Mouse (Mus musculus) heart, adult 18-20 months (tissue): ENCODE results near the gene Limk1. TPM values are rescaled to one million over a fixed set of nuclear protein-coding genes. Genes with fewer than 3 reads are reported as not detected.

Experiments
- DNase-seq, 2 experiments: peaks; one replicate each; pipeline ENCODE4 v3.0.0; 2021 to 2022; ENCODE audit warnings: mixed read lengths in 1 of 2
- total RNA-seq, 2 experiments: library from RNA; stranded (reverse); gene quantifications; 2 replicates each; pipeline ENCODE4 v1.2.3; 2021

Gene Limk1
- total RNA-seq, 2 experiments from 2014 or later: 4.3 to 5.1 TPM

DNA sequence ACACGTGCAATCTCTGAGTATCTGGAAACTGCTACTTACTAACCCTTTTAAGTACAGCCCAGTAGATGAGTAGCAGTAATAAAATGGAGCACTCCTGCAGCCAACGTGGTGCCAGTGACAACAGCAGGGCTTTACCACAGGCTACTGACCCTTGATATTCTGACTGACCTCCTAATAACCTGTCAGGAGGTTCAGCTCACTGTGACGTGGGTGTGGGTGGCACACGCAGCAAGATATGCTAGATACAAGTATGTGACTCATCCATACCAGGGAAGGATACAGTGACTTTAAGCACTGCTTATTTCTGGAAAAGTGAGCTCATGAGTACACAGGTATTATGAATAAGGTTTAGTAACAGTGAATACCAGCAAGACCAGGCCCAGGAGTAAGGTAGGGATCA lies 58.9 kb downstream of the Limk1 start:
- no peak for DNase-seq

DNA sequence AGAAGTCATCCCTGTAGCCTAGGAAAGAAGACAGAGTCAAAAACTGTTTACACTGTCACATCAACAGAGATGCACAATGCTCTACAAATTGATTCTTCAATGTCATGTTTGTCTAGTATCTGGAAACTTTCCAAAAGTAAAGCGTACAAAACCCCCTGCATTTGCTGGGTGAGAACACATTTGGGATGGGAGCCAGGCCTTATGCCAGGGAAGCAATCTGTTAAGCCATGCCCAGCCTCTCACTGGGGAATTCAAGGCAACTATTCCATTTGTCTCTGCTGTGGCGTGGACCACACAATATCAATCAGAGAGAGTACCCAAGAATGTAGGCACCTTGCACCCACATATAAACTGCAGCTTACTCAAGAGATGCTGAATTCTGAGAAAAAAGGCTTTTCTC lies 66.3 kb downstream of the Limk1 start:
- no peak for DNase-seq

DNA sequence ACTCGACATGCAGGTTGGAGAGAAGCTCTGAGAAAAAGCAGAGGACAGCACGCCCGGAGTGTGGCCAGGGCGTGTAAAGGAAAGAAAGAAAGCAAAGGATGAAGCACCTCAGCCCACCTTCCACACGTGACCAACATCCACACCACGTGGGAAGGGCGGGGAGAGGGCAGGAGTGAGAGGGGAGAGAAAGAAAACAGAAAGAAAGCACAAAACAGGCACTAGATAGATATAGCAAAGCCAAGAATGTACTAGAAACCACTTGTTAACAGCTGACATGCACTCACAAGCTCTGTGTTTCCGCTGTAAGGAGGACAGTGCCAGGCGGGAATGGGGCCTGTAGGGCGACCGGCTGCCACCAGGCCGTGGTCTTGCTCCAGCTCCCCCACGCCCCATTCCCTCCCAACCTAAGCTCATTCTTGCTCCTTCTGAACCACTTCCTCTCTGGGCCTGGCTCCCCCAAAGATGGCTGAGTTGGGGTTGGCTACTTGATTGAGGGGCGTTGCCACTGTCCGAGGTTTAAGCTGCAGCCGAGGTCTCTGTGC lies 67.2 kb downstream of the Limk1 start:
- DNase-seq: no peak

DNA sequence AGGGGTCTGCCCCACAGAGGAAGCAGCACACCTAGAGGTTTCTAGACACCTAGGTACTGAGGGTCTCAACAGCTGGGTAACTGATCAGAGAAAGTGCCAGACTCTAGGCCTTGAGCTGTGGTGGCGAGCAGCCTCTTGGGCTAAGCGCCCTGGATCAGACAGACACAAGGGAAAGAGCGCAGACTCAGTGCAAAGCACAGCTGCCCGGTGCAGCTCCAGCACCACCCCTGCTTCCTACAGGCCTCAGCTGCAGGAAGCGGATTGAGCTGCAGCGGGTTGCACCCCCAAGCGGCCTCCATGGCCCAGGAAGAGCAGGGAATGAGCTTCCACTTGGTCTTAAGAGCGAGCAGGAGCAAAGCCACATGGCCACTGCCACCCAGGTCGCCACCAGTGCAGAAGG lies 67.9 kb downstream of the Limk1 start:
- no peak for DNase-seq

DNA sequence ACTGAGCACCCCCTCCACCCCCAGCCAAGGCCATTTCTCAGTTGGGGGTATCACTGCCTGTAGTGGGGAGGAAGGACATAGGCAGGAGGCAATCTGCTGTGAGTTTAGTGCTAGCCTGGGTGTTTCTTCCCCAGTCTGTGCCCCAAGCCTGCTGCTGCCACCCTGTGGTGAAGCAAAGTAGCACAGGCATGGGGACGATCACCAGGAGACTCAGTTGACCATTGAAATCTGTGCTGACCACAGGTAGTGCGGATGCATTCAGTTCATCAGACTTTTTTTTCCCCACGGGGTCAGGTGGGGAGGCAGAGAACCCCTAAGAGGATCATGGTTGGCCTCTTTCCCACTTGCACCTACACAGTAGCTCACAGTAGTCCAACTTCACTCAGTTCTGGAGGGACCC lies 71.3 kb downstream of the Limk1 start:
- peak; percentile 55 to 85 for DNase-seq

DNA sequence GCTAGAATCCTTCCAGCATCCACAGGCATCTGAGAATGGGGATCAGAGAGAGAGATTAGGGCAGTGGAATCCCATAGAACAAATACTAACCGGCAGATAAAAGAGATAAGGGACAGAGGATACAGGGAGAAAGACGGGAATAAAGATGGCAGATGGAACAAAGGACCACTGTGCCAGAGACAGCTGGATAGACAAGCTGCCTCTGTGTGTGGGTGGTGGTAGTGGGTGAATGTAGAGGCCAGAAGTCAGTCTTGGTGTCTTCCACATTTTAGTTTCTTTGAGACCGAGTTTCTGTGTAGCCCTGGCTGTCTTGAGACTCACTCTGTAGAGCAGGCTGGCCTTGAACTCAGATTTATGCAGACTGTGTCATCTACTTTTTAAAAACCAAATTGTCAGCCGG lies 72.6 kb downstream of the Limk1 start:
- no peak for DNase-seq

DNA sequence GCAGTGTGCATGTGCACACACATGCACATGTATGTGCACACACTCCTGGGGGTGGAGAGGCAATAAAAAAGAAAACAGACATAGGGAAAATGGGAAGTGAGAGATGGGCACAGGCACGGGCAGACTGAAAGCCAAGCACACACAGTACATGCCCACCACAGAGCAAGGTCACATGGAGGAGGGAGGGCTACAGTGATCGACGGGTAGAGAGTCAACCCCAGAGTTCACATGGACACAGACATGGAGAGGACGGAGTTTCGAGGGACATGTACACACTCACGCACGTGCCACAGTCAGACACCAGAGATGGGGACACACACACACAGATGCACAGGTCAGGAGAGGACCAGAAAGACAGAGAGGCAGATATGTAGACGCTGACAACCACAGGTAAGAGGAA lies 73.0 kb downstream of the Limk1 start:
- DNase-seq: no peak

DNA sequence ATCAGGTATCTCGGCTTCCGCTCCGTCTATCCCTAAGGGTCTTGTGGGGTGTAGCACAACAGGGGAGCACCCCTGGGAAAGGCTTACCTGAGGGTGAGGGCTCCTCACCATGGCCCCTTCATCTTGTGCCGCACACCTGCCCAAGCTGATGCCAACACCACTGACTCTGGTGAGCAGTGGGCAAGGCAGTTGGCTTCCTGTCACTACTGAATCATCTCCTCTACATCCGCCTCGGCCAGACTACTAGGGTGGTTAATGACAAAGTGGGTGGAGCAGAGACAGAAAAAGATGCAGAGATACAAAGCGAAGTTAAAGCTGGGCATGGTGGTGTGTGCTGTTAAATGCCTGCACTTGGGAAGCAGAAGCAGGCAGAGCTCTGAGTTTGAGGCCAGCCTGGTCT lies 73.6 kb downstream of the Limk1 start, which contains the start of gene Lat2:
Lat2 (minus strand) TSS at position 224 of the 400 bp plus-strand sequence.
- peak in 1 of 2 experiments; percentile 25 for DNase-seq

DNA sequence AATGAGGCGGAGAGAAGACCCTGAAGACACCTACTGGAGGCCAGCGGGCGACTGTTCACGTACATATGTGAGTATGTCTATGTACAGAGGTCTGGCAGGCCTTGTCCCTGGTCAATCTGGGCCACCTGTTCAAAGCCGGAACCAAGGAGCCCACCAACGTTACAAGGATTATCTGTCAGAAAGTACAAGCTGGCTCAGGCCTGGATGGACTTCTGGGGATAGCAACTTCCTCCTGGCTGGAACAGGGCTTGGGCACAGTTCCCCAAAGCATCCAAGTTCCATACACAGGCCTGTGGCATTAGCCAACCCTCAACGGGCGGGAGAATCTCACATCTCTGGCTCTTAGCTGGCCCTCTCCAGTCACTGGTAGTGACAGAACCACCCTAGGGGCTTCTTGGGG lies 74.1 kb downstream of the Limk1 start:
- peak in 1 of 2 experiments; percentile 31 for DNase-seq

DNA sequence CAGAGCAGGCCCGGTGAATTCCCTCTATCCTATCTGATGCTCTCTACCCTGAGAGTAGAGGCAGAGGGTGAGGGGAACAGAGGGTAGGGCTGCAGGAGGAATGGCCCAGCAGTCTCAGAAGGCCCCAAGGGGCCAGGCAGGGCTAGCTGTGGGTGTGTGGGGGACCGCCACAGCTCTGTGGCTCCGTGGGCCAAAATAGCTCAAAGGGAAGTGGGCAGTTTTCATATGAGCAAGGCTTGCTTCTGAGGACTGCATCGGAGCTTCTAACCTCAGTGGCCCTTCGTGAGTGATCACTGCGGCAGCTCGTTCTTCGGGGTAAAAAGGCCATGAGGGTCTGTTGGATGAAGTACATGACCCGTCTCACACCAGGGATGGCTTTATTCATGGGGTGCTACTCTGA lies 74.7 kb downstream of the Limk1 start:
- DNase-seq: peak in 1 of 2 experiments; percentile 45

DNA sequence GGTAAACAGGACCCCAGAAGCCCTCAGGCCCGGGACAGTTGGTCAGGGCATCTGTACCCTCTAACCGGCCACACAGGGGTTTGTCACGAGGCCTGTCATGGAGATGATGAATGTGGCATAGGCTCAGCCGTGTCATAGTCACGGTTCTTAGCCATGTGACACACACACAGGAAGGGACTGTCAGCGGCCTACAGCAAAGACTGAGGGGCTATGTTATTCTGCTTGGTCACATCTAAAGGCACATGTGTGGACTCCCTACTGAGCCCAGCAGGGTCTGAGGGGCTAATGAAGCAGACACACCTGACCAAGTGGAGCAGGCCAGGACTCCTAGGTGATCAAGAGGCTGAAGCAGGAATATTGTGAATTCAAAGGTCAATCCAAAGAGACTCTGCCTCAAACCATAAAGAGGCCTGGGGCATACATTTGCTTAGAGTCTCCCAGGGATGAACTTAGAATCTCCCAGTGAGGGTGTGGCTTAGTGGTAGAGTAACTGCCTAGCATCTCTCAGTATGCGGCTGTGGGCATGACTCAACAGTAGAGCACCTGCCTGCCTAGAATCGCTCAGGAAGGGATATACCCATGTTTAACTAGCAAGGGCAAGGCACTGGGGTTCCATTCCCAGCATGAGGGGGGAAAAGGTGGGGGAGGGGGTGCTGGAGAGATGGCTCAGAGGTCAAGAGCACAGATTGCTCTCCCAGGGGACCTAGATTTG lies 76.4 kb downstream of the Limk1 start:
- DNase-seq: no peak

DNA sequence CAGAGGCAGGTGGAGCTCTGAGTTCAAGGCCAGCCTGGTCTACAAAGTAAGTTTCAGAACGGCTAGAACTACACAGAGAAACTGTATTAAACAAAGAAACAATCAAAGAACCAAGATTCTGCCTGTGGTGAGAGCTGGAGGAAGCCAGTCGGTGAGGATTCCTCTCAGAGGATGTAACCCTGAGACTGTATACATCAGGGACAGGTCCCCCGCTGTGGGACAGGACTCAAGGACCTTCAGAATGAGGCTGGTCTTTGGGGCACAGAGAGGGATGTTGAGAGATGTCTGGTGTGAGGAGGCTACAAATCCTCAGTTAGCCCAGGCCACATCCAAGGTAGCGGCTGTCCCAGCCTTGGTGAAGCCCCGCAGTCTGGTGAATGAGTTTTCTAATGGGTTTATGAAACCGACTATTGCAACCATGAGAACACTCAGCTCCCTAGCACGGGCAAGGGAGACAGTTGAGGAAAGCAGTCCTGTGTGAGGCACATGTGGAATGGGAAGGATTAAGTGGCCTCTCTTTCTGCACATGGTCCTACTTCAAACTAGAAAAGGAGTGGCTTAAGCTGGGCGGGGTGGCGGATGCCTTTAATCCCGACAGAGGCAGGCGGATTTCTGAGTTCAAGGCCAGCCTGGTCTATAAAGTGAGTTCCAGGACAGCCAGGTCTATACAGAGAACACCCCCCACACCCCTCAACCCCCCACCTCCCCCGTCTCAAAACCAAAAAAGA lies 78.3 kb downstream of the Limk1 start:
- no peak for DNase-seq

DNA sequence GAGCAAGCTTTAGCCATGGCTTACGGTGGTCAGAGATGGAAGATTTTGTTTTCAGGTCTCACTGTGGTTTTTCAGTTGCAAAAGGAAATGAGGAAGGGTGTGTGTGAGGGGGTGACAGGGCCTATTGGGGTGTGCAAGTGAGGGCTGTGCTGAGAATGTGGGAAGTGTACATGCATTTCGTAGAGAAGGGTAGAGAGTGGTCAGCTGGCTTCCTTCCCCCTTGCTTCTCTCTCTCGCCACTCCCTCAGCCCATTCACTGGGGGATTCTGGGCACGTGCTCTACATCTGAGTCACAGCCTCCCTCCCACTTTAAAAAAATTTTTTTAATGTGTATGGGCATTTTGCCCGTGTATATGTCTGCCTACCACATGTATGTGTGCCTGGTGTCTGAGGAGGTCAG lies 81.3 kb downstream of the Limk1 start:
- DNase-seq: peak in 1 of 2 experiments; percentile 42

DNA sequence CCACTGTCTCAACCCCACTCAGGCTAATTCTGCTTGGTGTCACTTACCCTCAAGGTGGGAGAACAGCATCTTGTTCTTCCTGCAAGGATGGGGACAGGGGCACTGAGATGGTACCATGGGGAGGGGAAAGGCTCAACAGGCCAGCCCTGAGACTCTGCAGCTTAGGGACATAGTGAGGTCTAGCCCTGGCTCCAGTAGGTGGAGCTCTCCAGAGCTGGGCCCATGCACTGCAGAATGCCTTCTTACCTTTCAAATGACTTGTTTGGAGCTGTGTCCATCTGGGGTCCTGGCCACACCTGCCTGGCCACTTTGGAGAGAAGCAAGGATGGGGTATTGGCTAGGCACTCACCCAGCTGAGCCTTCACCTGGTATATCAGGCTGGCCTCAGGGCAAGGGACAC lies 82.1 kb downstream of the Limk1 start:
- DNase-seq: no peak

Other genes with a start within 250 kb of the Limk1 start
- 10 to 100 TPM; 18.2 to 20.5 TPM for gene Gtf2ird1, start 231.9 kb downstream of the Limk1 start, total RNA-seq
- 1 to 10 TPM; 5.8 TPM for gene Clip2, start 136.2 kb downstream of the Limk1 start, total RNA-seq
- gene Syna, start 128.4 kb downstream of the Limk1 start, total RNA-seq: not detected
- 10 to 100 TPM; 20.7 to 25.0 TPM for gene Rfc2, start 107.2 kb downstream of the Limk1 start, total RNA-seq
- 1 to 10 TPM; 2.0 to 2.4 TPM for gene Lat2, start 73.6 kb downstream of the Limk1 start, total RNA-seq
- gene Eif4h, start 49.1 kb downstream of the Limk1 start, total RNA-seq: 100 to 1,000 TPM; 132 to 136 TPM
- gene Eln, start 58.7 kb upstream of the Limk1 start, total RNA-seq: 10 to 100 TPM; 26.0 to 26.7 TPM
- gene Tmem270, start 218.1 kb upstream of the Limk1 start, total RNA-seq: not detected
- not detected for gene Cldn13, start 226.9 kb upstream of the Limk1 start, total RNA-seq
- 1 to 10 TPM; 5.7 to 7.2 TPM for gene Mettl27, start 243.8 kb upstream of the Limk1 start, total RNA-seq